Mouse (Mus musculus): ENCODE results near the gene Scg3. TPM values are rescaled to one million over a fixed set of nuclear protein-coding genes. Genes with fewer than 3 reads are reported as not detected.
"Not testable (repeated sequence)": the region's sequence is repeated elsewhere in the genome, so short reads cannot be mapped to it uniquely, and the experiment has no call there.

The Scg3 gene
- polyA plus RNA-seq, 1 experiment from 2014 or later: 122 TPM

- H3K36me3 ChIP-seq (replicated peaks): peaks cover 43% of the 10 kb centered on the region
- no peak overlapping the region for H3K9ac ChIP-seq
- H3K4me1 ChIP-seq: no peaks in the 10 kb centered on the region
- 93% methylated on average over 8 of the region's 8 CpGs for WGBS
- no peaks in the 10 kb centered on the region for H3K27me3 ChIP-seq (replicated peaks)
- no peak overlapping the region for H3K4me3 ChIP-seq
- no peaks in the 10 kb centered on the region for H3K9me3 ChIP-seq
- H3K4me2 ChIP-seq: no peak overlapping the region
- ATAC-seq (replicated peaks): no peak
- no peak overlapping the region for H3K27ac ChIP-seq
These were observed 22.9 kb downstream of the Scg3 start for GRCm38 (mm10) chr9:75660917-75661316.

- H3K9me3 ChIP-seq; H3K27me3 ChIP-seq (replicated peaks); H3K4me2 ChIP-seq; H3K4me3 ChIP-seq; H3K9ac ChIP-seq; H3K27ac ChIP-seq; ATAC-seq (replicated peaks); H3K4me1 ChIP-seq: not testable (repeated sequence)
- WGBS: 86% methylated on average over 3 of the region's 3 CpGs
- H3K36me3 ChIP-seq (replicated peaks): peaks cover 41% of the 10 kb centered on the region
These were observed 27.4 kb downstream of the Scg3 start for GRCm38 (mm10) chr9:75656456-75656855.

- no peak overlapping the region for H3K4me3 ChIP-seq
- H3K27ac ChIP-seq: no peak overlapping the region
- no peaks in the 10 kb centered on the region for H3K27me3 ChIP-seq (replicated peaks)
- H3K9ac ChIP-seq: no peak overlapping the region
- H3K4me2 ChIP-seq: no peak overlapping the region
- peaks cover 36% of the 10 kb centered on the region for H3K36me3 ChIP-seq (replicated peaks)
- peak; percentile 50; the same call in 1 of the 2 replicates for ATAC-seq (replicated peaks)
- no peaks in the 10 kb centered on the region for H3K9me3 ChIP-seq
- H3K4me1 ChIP-seq: no peaks in the 10 kb centered on the region
- WGBS: 43% methylated on average over 12 of the region's 12 CpGs
These were observed 29.6 kb downstream of the Scg3 start for GRCm38 (mm10) chr9:75653981-75654911.

GRCm38 (mm10) chr9:75645405-75645804 is 38.5 kb downstream of the Scg3 start:
- no peak overlapping the region for H3K4me3 ChIP-seq
- no peak overlapping the region for H3K9ac ChIP-seq
- H3K9me3 ChIP-seq: no peaks in the 10 kb centered on the region
- no peak overlapping the region for H3K4me2 ChIP-seq
- H3K27me3 ChIP-seq (replicated peaks): no peaks in the 10 kb centered on the region
- ATAC-seq (replicated peaks): 0 out of 2 replicates have a peak, but pooled peaks have one; percentile 22
- H3K27ac ChIP-seq: no peak overlapping the region
- no peaks in the 10 kb centered on the region for H3K4me1 ChIP-seq
- H3K36me3 ChIP-seq (replicated peaks): peaks cover 70% of the 10 kb centered on the region
- 64% methylated on average over 3 of the region's 3 CpGs for WGBS

GRCm38 (mm10) chr9:75634226-75634625 is 49.6 kb downstream of the Scg3 start:
- no peak overlapping the region for H3K27ac ChIP-seq
- ATAC-seq (replicated peaks): no peak
- H3K9me3 ChIP-seq: no peaks in the 10 kb centered on the region
- no peak overlapping the region for H3K4me2 ChIP-seq
- no peak overlapping the region for H3K4me3 ChIP-seq
- H3K4me1 ChIP-seq: peaks cover 2% of the 10 kb centered on the region; the same call in 1 of the 2 replicates
- no peak overlapping the region for H3K9ac ChIP-seq
- no peaks in the 10 kb centered on the region for H3K27me3 ChIP-seq (replicated peaks)
- WGBS: 89% methylated on average over 4 of the region's 4 CpGs
- 0 out of 2 replicates have a peak, but pooled peaks cover 2% of the 10 kb centered on the region for H3K36me3 ChIP-seq (replicated peaks)

- WGBS: 93% methylated on average over 8 of the region's 8 CpGs
- Histone ChIP-seq H3K9me3 (no peaks in the 10 kb centered on the region), H3K4me2 (no peak overlapping the region), H3K36me3 (replicated peaks) (0 out of 2 replicates have a peak, but pooled peaks cover 2% of the 10 kb centered on the region), H3K27me3 (replicated peaks) (no peaks in the 10 kb centered on the region), H3K9ac (no peak overlapping the region), H3K27ac (no peak overlapping the region), H3K4me1 (peaks cover 2% of the 10 kb centered on the region; the same call in 1 of the 2 replicates), H3K4me3 (no peak overlapping the region)
- no peak for ATAC-seq (replicated peaks)
These were observed 50.3 kb downstream of the Scg3 start for GRCm38 (mm10) chr9:75633603-75634002.

GRCm38 (mm10) chr9:75632902-75633301 is 51.0 kb downstream of the Scg3 start:
- H3K4me2 ChIP-seq: no peak overlapping the region
- H3K4me1 ChIP-seq: peaks cover 2% of the 10 kb centered on the region; the same call in 1 of the 2 replicates
- 19% methylated on average over 1 of the region's 1 CpGs for WGBS
- H3K9me3 ChIP-seq: no peaks in the 10 kb centered on the region
- no peak overlapping the region for H3K9ac ChIP-seq
- H3K27ac ChIP-seq: no peak overlapping the region
- no peaks in the 10 kb centered on the region for H3K27me3 ChIP-seq (replicated peaks)
- H3K36me3 ChIP-seq (replicated peaks): 0 out of 2 replicates have a peak, but pooled peaks cover 2% of the 10 kb centered on the region
- ATAC-seq (replicated peaks): no peak; the same call in 1 of the 2 replicates
- no peak overlapping the region for H3K4me3 ChIP-seq

- Histone ChIP-seq H3K36me3 (replicated peaks) (0 out of 2 replicates have a peak, but pooled peaks cover under 1% of the 10 kb centered on the region), H3K4me3 (no peak overlapping the region), H3K9me3 (no peaks in the 10 kb centered on the region), H3K4me2 (no peak overlapping the region), H3K27me3 (replicated peaks) (no peaks in the 10 kb centered on the region), H3K4me1 (peaks cover 5% of the 10 kb centered on the region), H3K9ac (no peak overlapping the region), H3K27ac (peak overlapping the region; percentile 40; the same call in 1 of the 2 replicates)
- WGBS: 50% methylated on average over 10 of the region's 10 CpGs
- 0 out of 2 replicates have a peak, but pooled peaks have one; percentile 21 for ATAC-seq (replicated peaks)
These were observed 51.7 kb downstream of the Scg3 start for GRCm38 (mm10) chr9:75632111-75632510.

- Histone ChIP-seq H3K36me3 (replicated peaks) (no peaks in the 10 kb centered on the region), H3K9me3 (no peaks in the 10 kb centered on the region), H3K4me1 (peaks cover 10% of the 10 kb centered on the region), H3K4me2 (no peak overlapping the region), H3K4me3 (no peak overlapping the region), H3K9ac (no peak overlapping the region), H3K27me3 (replicated peaks) (no peaks in the 10 kb centered on the region), H3K27ac (no peak overlapping the region)
- ATAC-seq (replicated peaks): no peak
- WGBS: 85% methylated on average over 8 of the region's 8 CpGs
These were observed 52.9 kb downstream of the Scg3 start for GRCm38 (mm10) chr9:75630823-75631454.

- WGBS: 1% methylated on average over 14 of the region's 14 CpGs
- Histone ChIP-seq H3K4me2 (peak overlapping the region; percentile 80), H3K4me3 (peak overlapping the region; percentile 69), H3K27me3 (replicated peaks) (no peaks in the 10 kb centered on the region), H3K27ac (peak overlapping the region; percentile 96), H3K9me3 (no peaks in the 10 kb centered on the region), H3K9ac (peak overlapping the region; percentile 66), H3K4me1 (peaks cover 12% of the 10 kb centered on the region), H3K36me3 (replicated peaks) (no peaks in the 10 kb centered on the region)
- ATAC-seq (replicated peaks): no peak
These were observed 57.6 kb downstream of the Scg3 start for GRCm38 (mm10) chr9:75626308-75626604.

- Histone ChIP-seq H3K9ac (peak within 1 kb of the TSS; percentile 66), H3K27ac (peak within 1 kb of the TSS; percentile 96), H3K36me3 (replicated peaks) (no peaks in the 10 kb centered on the region), H3K4me2 (peak within 1 kb of the TSS; percentile 80), H3K27me3 (replicated peaks) (no peaks in the 10 kb centered on the region), H3K9me3 (no peaks in the 10 kb centered on the region), H3K4me3 (peak within 1 kb of the TSS; percentile 69), H3K4me1 (peaks cover 12% of the 10 kb centered on the region)
- under 1% methylated on average over 70 of the region's 94 CpGs for WGBS
- peak; percentile 91 for ATAC-seq (replicated peaks)
These were observed 58.1 kb downstream of the Scg3 start, which contains the start of gene Lysmd2 for GRCm38 (mm10) chr9:75625556-75626307. Lysmd2 (plus strand) TSS chr9:75625741.

All from midbrain, embryonic 15.5 days (tissue).